ENCODE assay signal across 8 mouse cellular contexts in the genomic region with DNA sequence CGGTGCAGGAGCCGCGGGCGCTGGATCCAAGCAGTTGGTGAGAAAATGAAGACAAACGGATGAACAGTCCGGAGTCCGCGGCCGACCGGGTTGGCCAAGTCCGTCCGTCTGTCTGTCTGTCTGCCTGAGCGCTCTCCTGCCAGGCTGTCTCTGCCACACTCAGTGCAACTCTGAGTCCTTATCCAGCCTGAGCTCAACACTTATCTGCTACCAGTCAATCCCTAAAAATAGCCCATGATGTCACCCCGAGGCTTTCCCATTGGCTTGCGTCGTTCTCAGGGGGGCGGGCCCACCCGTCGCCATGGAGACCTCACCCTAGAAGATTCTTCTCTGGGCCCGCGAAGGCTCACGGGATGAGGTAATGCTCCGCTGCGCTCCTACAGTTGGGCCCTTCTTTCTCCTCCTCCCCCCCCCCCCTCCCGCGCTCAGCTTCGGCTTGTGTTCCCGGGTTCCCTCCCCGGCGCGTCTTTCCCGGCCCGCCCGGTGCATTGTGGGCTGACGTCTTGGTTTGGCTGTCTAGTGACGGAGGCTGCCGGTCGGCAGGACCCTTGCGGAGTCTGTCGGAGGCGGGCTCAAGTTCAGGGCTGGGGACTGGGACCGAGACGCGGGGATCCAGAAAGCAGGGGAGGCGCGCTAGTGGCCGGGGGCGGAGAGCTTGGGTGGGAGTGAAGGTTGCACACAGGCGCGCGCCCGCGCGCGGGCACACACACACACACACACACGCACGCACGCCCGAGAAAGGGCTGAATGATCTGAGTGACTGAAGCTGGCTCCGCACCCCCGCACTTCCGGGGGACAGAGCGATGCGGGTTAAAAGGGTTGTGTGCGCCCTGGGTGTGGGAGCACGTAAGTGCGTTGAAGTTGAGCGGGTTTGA. TPM values are rescaled to one million over a fixed set of nuclear protein-coding genes. Genes with fewer than 3 reads are reported as not detected.
DNase-seq lines count a peak whose midpoint lies in the region; ATAC-seq and TF ChIP-seq lines count a peak whose summit lies in the region.

Gene Jun, minus strand, starts transcription at position 198 of the 875 bp plus-strand sequence.

- no peaks in the 10 kb centered on the region for H3K27me3 ChIP-seq in ES-Bruce4 (ENCODE audit: control insufficient read depth, insufficient read depth, low read length, poor library complexity, severe bottlenecking)
- no peaks in the 10 kb centered on the region for H3K27me3 ChIP-seq in forebrain, embryonic 14.5 days (replicated peaks; ENCODE audit: control insufficient read depth, insufficient read depth, low read length)
- H3K27me3 ChIP-seq in neural tube, embryonic 15.5 days (replicated peaks) = no peaks in the 10 kb centered on the region

- peak; percentile 93 for ATAC-seq in forebrain, embryonic 14.5 days
- ATAC-seq in neural tube, embryonic 15.5 days (ENCODE audit: low FRiP score) = peak; percentile 95

- TF ChIP-seq CTCF in ES-Bruce4 (IDR thresholded peaks at IDR 0.05; ENCODE audit: low read depth, low read length) = no peak

- peak within 1 kb of the TSS; percentile 56 for H3K27ac ChIP-seq in ES-Bruce4 (ENCODE audit: insufficient read depth, low read length)
- peak within 1 kb of the TSS; percentile 98 for H3K27ac ChIP-seq in forebrain, embryonic 14.5 days (ENCODE audit: low read depth, low read length)
- peak within 1 kb of the TSS; percentile 97 for H3K27ac ChIP-seq in neural tube, embryonic 15.5 days (replicated peaks)

- no peaks in the 10 kb centered on the region for H3K36me3 ChIP-seq in ES-Bruce4 (ENCODE audit: control insufficient read depth, insufficient read depth, low read length, poor library complexity, severe bottlenecking)
- no peaks in the 10 kb centered on the region for H3K36me3 ChIP-seq in forebrain, embryonic 14.5 days (ENCODE audit: control insufficient read depth, insufficient read depth, low read length)
- no peaks in the 10 kb centered on the region for H3K36me3 ChIP-seq in neural tube, embryonic 15.5 days

- H3K9me3 ChIP-seq in ES-Bruce4 (replicated peaks; ENCODE audit: control insufficient read depth, insufficient read depth, low read length, poor library complexity, severe bottlenecking) = no peaks in the 10 kb centered on the region
- no peaks in the 10 kb centered on the region for H3K9me3 ChIP-seq in forebrain, embryonic 14.5 days (replicated peaks; ENCODE audit: control insufficient read depth, low read length)
- no peaks in the 10 kb centered on the region for H3K9me3 ChIP-seq in neural tube, embryonic 15.5 days (replicated peaks)

- peak within 1 kb of the TSS; percentile 88 for H3K4me3 ChIP-seq in ES-Bruce4 (ENCODE audit: low read depth, low read length)
- H3K4me3 ChIP-seq in forebrain, embryonic 14.5 days (ENCODE audit: low read depth, low read length) = peak within 1 kb of the TSS; percentile 76
- peak within 1 kb of the TSS; percentile 63 for H3K4me3 ChIP-seq in neural tube, embryonic 15.5 days (replicated peaks)

- TF ChIP-seq EP300 in ES-Bruce4 (IDR thresholded peaks at IDR 0.05; ENCODE audit: insufficient read depth, low read depth, low read length) = 0 out of 2 replicates have a peak, but pooled peaks have one; percentile 5

- no peaks in the 10 kb centered on the region for H3K4me1 ChIP-seq in ES-Bruce4 (ENCODE audit: control insufficient read depth, insufficient read depth, low read length)
- peaks cover 22% of the 10 kb centered on the region for H3K4me1 ChIP-seq in forebrain, embryonic 14.5 days (ENCODE audit: control insufficient read depth, insufficient read depth, low read length)
- H3K4me1 ChIP-seq in neural tube, embryonic 15.5 days = peaks cover 44% of the 10 kb centered on the region

- H3K9ac ChIP-seq in ES-Bruce4 (ENCODE audit: low read depth, poor library complexity, severe bottlenecking) = peak within 1 kb of the TSS; percentile 85
- peak within 1 kb of the TSS; percentile 93 for H3K9ac ChIP-seq in forebrain, embryonic 14.5 days (ENCODE audit: low read length)
- peak within 1 kb of the TSS; percentile 74 for H3K9ac ChIP-seq in neural tube, embryonic 15.5 days (replicated peaks)

- H3K4me2 ChIP-seq in forebrain, embryonic 14.5 days (ENCODE audit: low read length) = peak within 1 kb of the TSS; percentile 98
- peak within 1 kb of the TSS; percentile 90 for H3K4me2 ChIP-seq in neural tube, embryonic 15.5 days

- intact Hi-C loops in heart, postnatal 14 days (cut with DNase I) = loop anchor here (2.0 to 10.0 kb wide), 5 partner anchors 101 to 583 kb away; no protein-coding TSS in a partner anchor

- peak; percentile 97 for TF ChIP-seq POLR2A in ES-Bruce4 (IDR thresholded peaks at IDR 0.05; ENCODE audit: insufficient read depth, low read length)

- WGBS in forebrain, embryonic 14.5 days = under 1% methylated on average over 66 of the region's 68 CpGs
- WGBS in neural tube, embryonic 15.5 days = under 1% methylated on average over 68 of the region's 68 CpGs

- DNase-seq in cerebellum, adult 11 months = peak; percentile 99
- peak; percentile 100 for DNase-seq in forebrain, embryonic 14.5 days (ENCODE audit: low spot score)
- DNase-seq in heart, postnatal 14 days = peak; percentile 99
- DNase-seq in layer of hippocampus, adult 11-12 months (ENCODE audit: low spot score) = peak; percentile 100
- DNase-seq in lung, adult 18-20 months = peak; percentile 100
- DNase-seq in testis, postnatal 14 days (ENCODE audit: low spot score) = peak; percentile 97

RNA-seq across cellular contexts. Expression of gene Jun, which starts in this region (rescaled TPM):
- 16.7 and 17.9 TPM in 2 replicates for polyA plus RNA-seq in ES-Bruce4 (2011; ENCODE audit: insufficient read depth, insufficient read length, low read depth, missing spikeins)
- 36.0 and 36.4 TPM in 2 replicates for polyA plus RNA-seq in forebrain, embryonic 14.5 days (2014; fragmentation: Nextera tagmentation; extraction: Ambion mirVana)
- total RNA-seq in heart, postnatal 14 days (2021) = 10 to 100 TPM; 58.3 to 72.6 TPM
- 73.8 and 75.5 TPM in 2 replicates for polyA plus RNA-seq in neural tube, embryonic 15.5 days (2015; fragmentation: Nextera tagmentation; extraction: Ambion mirVana)

Comparison
In these comparisons a context has a peak if more than half of its experiments do, and no peak if none do; other contexts are left out.
1. Peak in every context shown above with its lines: DNase-seq, ATAC-seq, H3K4me3 ChIP-seq and H3K27ac ChIP-seq.